Mouse (Mus musculus) embryonic fibroblast, embryonic 13.5 days (primary cell): ENCODE measurements at regions not wholly inside any gene's neighbourhood (a gene's known extent, or its start where the extent isn't known, plus 50 kb on each side); places are given as distances from the start of the nearest gene placed in this dataset.

ENCODE experiments used
- CTCF ChIP-seq: IDR thresholded peaks from 2 replicates; pipeline ENCODE4 v1.5.1; 2011; ENCODE audit warnings: mild to moderate bottlenecking, control low read depth, low read length, moderate library complexity, borderline replicate concordance; ENCODE audit not compliant: insufficient read depth
- POLR2A ChIP-seq: IDR thresholded peaks from 2 replicates; pipeline ENCODE4 v1.6.1; 2011; ENCODE audit warnings: low read depth, mild to moderate bottlenecking, control low read depth, low read length, moderate library complexity

GRCm38 (mm10) chr4:125855983-125856591 lies 168.3 kb upstream of the Csf3r start:
- no peak for TF ChIP-seq POLR2A
- no peak for TF ChIP-seq CTCF
